Mouse (Mus musculus) megakaryocyte progenitor cell, adult 5-6 weeks (primary cell): ENCODE data around the gene Dlx5. TPM values are rescaled to one million over a fixed set of nuclear protein-coding genes. Genes with fewer than 3 reads are reported as not detected.

ENCODE experiments used
- total RNA-seq, 2 experiments: library from RNA; stranded (forward) in 1 of 2; stranded (reverse) in 1 of 2; fragments of 157-497, 149-512 nt in 1 of 2; fragments of 200-1000 nt in 1 of 2; gene quantifications; 2 replicates each; pipeline versions ENCODE4 v1.2.3 to v1.2.4; 2015 to 2017

Dlx5 gene
- total RNA-seq, 2 experiments from 2014 or later: not detected

Other genes with a start within 250 kb of the Dlx5 start
- not detected in 2 replicates for gene Dlx6, start 18.8 kb downstream of the Dlx5 start, total RNA-seq (2015)
- gene Dlx6, start 18.8 kb downstream of the Dlx5 start, total RNA-seq (2017): not detected in 2 replicates
- 4.1 and 7.3 TPM in 2 replicates for gene Sdhaf3, start 73.9 kb upstream of the Dlx5 start, total RNA-seq (2015)
- gene Sdhaf3, start 73.9 kb upstream of the Dlx5 start, total RNA-seq (2017): 3.7 and 4.0 TPM in 2 replicates